Mouse (Mus musculus) CH12.LX (cell line): Measurements from ENCODE around the gene Zfp607a.

Experiments
- CHD1 ChIP-seq: IDR thresholded peaks from 2 replicates; pipeline ENCODE4 v1.6.1; 2012; ENCODE audit warnings: low read depth, low read length, improper control_type of control experiment, inconsistent platforms
- CHD2 ChIP-seq: IDR thresholded peaks from 2 replicates; pipeline ENCODE4 v1.6.1; 2011; ENCODE audit warnings: low read length, improper control_type of control experiment
- CTCF ChIP-seq, 2 experiments: IDR thresholded peaks in 1 of 2; conservative IDR thresholded peaks in 1 of 2; 2 replicates each; pipeline ENCODE4 v1.5.1; 2011 to 2012; ENCODE audit warnings: low read depth in 2 of 2, low read length in 2 of 2, improper control_type of control experiment in 1 of 2, inconsistent platforms in 1 of 2, mild to moderate bottlenecking in 1 of 2, moderate library complexity in 1 of 2
- EP300 ChIP-seq: IDR thresholded peaks from 2 replicates; pipeline ENCODE4 v1.6.1; 2011; ENCODE audit warnings: low read length, improper control_type of control experiment
- JUND ChIP-seq: conservative IDR thresholded peaks from 2 replicates; pipeline ENCODE4 v1.6.1; 2011; ENCODE audit warnings: low read depth, low read length, improper control_type of control experiment
- KAT2A ChIP-seq: IDR thresholded peaks from 2 replicates; pipeline ENCODE4 v1.6.1; 2012; ENCODE audit warnings: low read length, improper control_type of control experiment, inconsistent platforms; ENCODE audit not compliant: insufficient replicate concordance
- MAX ChIP-seq: IDR thresholded peaks from 2 replicates; pipeline ENCODE4 v1.6.1; 2011; ENCODE audit warnings: low read length, improper control_type of control experiment
- MXI1 ChIP-seq: IDR thresholded peaks from 2 replicates; pipeline ENCODE4 v1.6.1; 2011; ENCODE audit warnings: mild to moderate bottlenecking, low read depth, low read length, improper control_type of control experiment
- MYC ChIP-seq: IDR thresholded peaks from 2 replicates; pipeline ENCODE4 v1.6.1; 2011; ENCODE audit warnings: low read depth, mild to moderate bottlenecking, improper control_type of control experiment, low read length
- NRF1 ChIP-seq: IDR thresholded peaks from 2 replicates; pipeline ENCODE4 v1.6.1; 2014; ENCODE audit warnings: low read depth, mild to moderate bottlenecking, inconsistent platforms, low read length, improper control_type of control experiment, moderate library complexity
- POLR2A ChIP-seq: IDR thresholded peaks from 2 replicates; pipeline ENCODE4 v1.6.1; 2011; ENCODE audit warnings: low read depth, mild to moderate bottlenecking, improper control_type of control experiment, low read length
- POLR2AphosphoS2 ChIP-seq: IDR thresholded peaks from 2 replicates; pipeline ENCODE4 v1.6.1; 2011; ENCODE audit warnings: low read depth, low read length, improper control_type of control experiment
- TCF12 ChIP-seq: IDR thresholded peaks from 2 replicates; pipeline ENCODE4 v1.6.1; 2014; ENCODE audit warnings: low read depth, mild to moderate bottlenecking, inconsistent platforms, low read length, improper control_type of control experiment
- ZNF384 ChIP-seq: IDR thresholded peaks from 2 replicates; pipeline ENCODE4 v1.6.1; 2012; ENCODE audit warnings: low read depth, low read length, improper control_type of control experiment, inconsistent platforms

DNA sequence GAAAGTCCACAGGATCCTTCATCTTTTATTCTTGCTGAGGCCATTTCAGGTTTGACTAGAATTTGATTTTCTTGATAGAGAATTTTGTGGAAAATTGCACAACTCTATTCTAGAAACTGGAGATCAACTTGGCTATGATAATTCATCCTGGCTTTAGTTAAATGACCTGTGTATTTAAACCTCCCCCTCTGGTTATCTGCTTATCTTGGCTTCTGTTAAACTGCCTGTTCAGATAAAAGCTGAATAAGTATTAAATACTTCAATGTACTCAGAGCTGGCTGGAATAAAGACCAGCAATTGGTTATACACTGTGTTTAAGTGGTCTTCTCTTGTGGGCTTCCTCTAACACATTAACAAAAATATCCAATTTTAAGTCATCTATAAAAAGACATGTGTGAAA lies 34.7 kb upstream of the Zfp607a start:
- no peak for TF ChIP-seq CTCF (conservative IDR thresholded peaks at IDR 0.05 in 1 of 2, IDR thresholded peaks at IDR 0.05 in 1 of 2; ENCODE audit: low read depth in 2 of 2, low read length in 2 of 2)
- no peak for TF ChIP-seq MAX
- TF ChIP-seq POLR2AphosphoS2 = no peak
- TF ChIP-seq EP300 = no peak
- no peak for TF ChIP-seq NRF1
- no peak for TF ChIP-seq MXI1
- TF ChIP-seq POLR2A = no peak
- no peak for TF ChIP-seq KAT2A
- no peak for TF ChIP-seq JUND
- TF ChIP-seq CHD2 = no peak
- no peak for TF ChIP-seq CHD1
- TF ChIP-seq TCF12 = no peak
- TF ChIP-seq MYC = no peak
- TF ChIP-seq ZNF384 = no peak
